Mouse (Mus musculus) midbrain, embryonic 16.5 days (tissue): Measurements from ENCODE around the gene Padi2. TPM values are rescaled to one million over a fixed set of nuclear protein-coding genes. Genes with fewer than 3 reads are reported as not detected.

Source experiments
- ATAC-seq: fragments of 200-750 bp; cut with Nextera tagmentation; 2 replicates; pipeline ENCODE4 v1.8.0; 2017; ENCODE audit warnings: moderate TSS enrichment
- H3K27ac ChIP-seq: fragments of 300-500 bp; sonication (generic); 2 replicates; pipeline ENCODE4 v1.5.1; 2014; ENCODE audit warnings: mild to moderate bottlenecking, low read length, mixed read lengths
- H3K27me3 ChIP-seq: fragments of 300-500 bp; sonication (generic); 2 replicates; pipeline ENCODE4 v1.6.1; 2014; ENCODE audit warnings: low read depth, low read length, mixed read lengths; ENCODE audit not compliant: control insufficient read depth, insufficient read depth
- H3K36me3 ChIP-seq: fragments of 300-500 bp; sonication (generic); 2 replicates; pipeline ENCODE4 v1.6.1; 2014; ENCODE audit warnings: mild to moderate bottlenecking, low read length, moderate library complexity, mixed read lengths; ENCODE audit not compliant: control insufficient read depth, insufficient read depth
- H3K4me1 ChIP-seq: fragments of 300-500 bp; sonication (generic); 2 replicates; pipeline ENCODE4 v1.6.1; 2014; ENCODE audit warnings: mild to moderate bottlenecking, low read length, mixed read lengths; ENCODE audit not compliant: control insufficient read depth, insufficient read depth
- H3K4me2 ChIP-seq: fragments of 300-500 bp; sonication (generic); 2 replicates; pipeline ENCODE4 v1.6.1; 2014; ENCODE audit warnings: mild to moderate bottlenecking, low read length, mixed read lengths
- H3K4me3 ChIP-seq: fragments of 300-500 bp; sonication (generic); 2 replicates; pipeline ENCODE4 v1.5.1; 2014; ENCODE audit warnings: low read depth, mild to moderate bottlenecking, low read length, moderate library complexity, mixed read lengths
- H3K9ac ChIP-seq: fragments of 300-500 bp; sonication (generic); 2 replicates; pipeline ENCODE4 v1.6.1; 2014; ENCODE audit warnings: low read depth, low read length, mixed read lengths
- H3K9me3 ChIP-seq: fragments of 300-500 bp; sonication (generic); replicated peaks from 2 replicates; pipeline ENCODE4 v1.6.1; 2014; ENCODE audit warnings: mild to moderate bottlenecking, low read length, mixed read lengths; ENCODE audit not compliant: control insufficient read depth, poor library complexity, severe bottlenecking
- WGBS: fragments of 180-500 bp; shearing (Covaris S2); extraction: QIAGEN DNeasy Blood & Tissue Kit; methylation state at CpG from one replicate; pipeline ENCODE4 v1.1.7; 2014; 5-methylcytosine and 5-hydroxymethylcytosine counted together
- polyA plus RNA-seq: library from polyadenylated mRNA; unstranded; fragments of >200 nt; fragmentation: Nextera tagmentation; extraction: Ambion mirVana; gene quantifications from 2 replicates; pipeline ENCODE4 v1.2.1, GENCODE M21; 2015

Gene Padi2
- polyA plus RNA-seq, 1 experiment from 2014 or later, result 2.8 TPM

- no peak overlapping the region for H3K9ac ChIP-seq
- 84% methylated on average over 8 of the region's 8 CpGs for WGBS
- H3K9me3 ChIP-seq, result no peaks in the 10 kb centered on the region
- H3K27ac ChIP-seq, result no peak overlapping the region
- H3K4me1 ChIP-seq, result peaks cover 8% of the 10 kb centered on the region
- H3K4me3 ChIP-seq, result no peak overlapping the region
- H3K36me3 ChIP-seq, result no peaks in the 10 kb centered on the region
- H3K4me2 ChIP-seq, result no peak overlapping the region
- ATAC-seq, result no peak
- H3K27me3 ChIP-seq, result peaks cover 3% of the 10 kb centered on the region
Measured at GRCm38 (mm10) chr4:140869945-140870344, 36.2 kb upstream of the Padi2 start.

DNA sequence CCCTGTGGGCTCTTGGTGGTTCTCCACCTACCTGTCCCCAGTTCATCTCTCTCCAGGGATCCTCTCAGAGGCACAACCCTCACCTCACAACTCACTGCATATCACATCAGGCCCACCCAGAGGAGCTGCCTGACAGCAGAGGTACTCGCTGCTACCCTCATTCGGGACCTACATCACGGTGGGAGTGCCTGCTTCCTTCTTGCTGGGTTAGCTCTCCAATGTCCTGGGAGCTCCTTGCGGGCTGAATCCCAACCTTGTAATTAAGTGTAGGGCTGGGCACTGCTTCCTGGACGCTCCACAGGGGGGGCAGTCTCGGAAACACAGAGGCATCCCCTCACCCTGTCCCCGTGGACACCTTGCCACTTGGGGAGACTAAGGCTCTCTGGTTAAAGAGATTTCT lies 35.3 kb upstream of the Padi2 start:
- no peak overlapping the region for H3K4me3 ChIP-seq
- ATAC-seq, result no peak
- no peak overlapping the region for H3K4me2 ChIP-seq
- no peaks in the 10 kb centered on the region for H3K36me3 ChIP-seq
- peaks cover 8% of the 10 kb centered on the region for H3K4me1 ChIP-seq
- H3K27ac ChIP-seq, result no peak overlapping the region
- WGBS, result 83% methylated on average over 7 of the region's 7 CpGs
- no peaks in the 10 kb centered on the region for H3K9me3 ChIP-seq
- peaks cover 3% of the 10 kb centered on the region for H3K27me3 ChIP-seq
- H3K9ac ChIP-seq, result no peak overlapping the region

DNA sequence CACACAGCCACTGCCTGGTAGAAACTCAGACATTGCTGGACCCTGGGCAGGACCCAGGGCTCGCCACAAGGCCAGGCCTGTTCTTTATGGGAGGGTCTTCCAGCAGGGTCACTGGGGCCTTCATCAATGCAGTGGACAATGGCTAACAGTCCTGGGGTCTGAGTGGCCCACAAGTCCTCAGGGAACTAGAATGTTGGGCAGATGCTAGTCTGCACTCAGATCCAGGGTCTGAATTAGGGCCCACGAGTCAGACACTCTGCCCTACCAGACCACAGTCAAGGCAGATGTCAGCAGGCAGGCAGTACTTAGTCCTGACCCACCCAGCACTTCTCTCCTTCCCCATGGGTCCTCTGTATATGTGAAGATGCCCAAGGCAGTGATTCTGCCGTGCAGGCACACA lies 34.8 kb upstream of the Padi2 start:
- ATAC-seq, result no peak
- no peak overlapping the region for H3K4me3 ChIP-seq
- H3K36me3 ChIP-seq, result no peaks in the 10 kb centered on the region
- H3K4me2 ChIP-seq, result no peak overlapping the region
- no peak overlapping the region for H3K27ac ChIP-seq
- H3K27me3 ChIP-seq, result peaks cover 3% of the 10 kb centered on the region
- WGBS, result 89% methylated on average over 3 of the region's 3 CpGs
- peaks cover 8% of the 10 kb centered on the region for H3K4me1 ChIP-seq
- H3K9ac ChIP-seq, result no peak overlapping the region
- no peaks in the 10 kb centered on the region for H3K9me3 ChIP-seq

DNA sequence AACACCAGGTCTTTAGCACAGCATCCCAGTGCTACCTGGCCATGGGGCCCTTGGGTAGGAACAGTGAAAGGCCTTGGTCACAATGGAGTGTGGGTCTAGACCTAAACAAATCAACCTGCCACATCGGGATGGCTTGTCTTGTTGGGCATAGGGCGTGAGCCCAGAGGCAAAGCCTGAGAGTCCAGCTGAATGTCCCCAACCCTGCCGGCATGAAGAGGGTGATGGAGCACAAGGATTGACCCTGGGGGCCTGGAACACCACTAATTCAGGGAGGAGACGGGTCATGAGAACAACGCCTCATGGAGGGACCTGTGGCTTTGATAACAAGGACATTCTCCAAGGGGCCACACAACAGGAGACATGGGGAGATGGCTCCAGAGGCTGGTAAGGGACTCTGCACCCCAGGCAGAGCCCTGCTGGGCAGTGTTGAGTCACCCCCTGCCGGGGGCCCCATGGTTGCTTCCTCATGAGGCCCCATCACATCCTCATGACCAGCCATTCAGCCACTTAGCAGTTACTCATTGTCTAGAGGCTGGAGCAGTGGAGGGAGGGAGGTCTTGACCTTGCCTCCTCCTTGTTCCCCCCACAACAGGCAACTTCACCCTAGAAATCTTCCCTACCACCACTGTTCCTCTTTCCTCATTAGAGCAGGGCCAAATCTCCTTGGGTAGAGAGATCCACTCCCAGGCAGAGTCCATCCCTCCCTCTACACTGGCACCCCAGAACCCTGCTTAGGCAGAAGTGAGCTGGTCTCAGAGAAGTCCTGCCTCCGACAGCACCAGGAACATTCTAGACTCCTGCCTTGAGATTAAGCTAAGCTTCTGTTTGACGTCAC lies 34.1 kb upstream of the Padi2 start:
- Histone ChIP-seq H3K9me3 (no peaks in the 10 kb centered on the region), H3K4me2 (no peak overlapping the region), H3K27ac (no peak overlapping the region), H3K36me3 (no peaks in the 10 kb centered on the region), H3K9ac (no peak overlapping the region), H3K4me3 (no peak overlapping the region), H3K27me3 (peaks cover 3% of the 10 kb centered on the region), H3K4me1 (peaks cover 8% of the 10 kb centered on the region)
- ATAC-seq, result no peak
- WGBS, result 89% methylated on average over 8 of the region's 8 CpGs

- Histone ChIP-seq H3K27ac (no peak overlapping the region), H3K9me3 (no peaks in the 10 kb centered on the region), H3K4me1 (peaks cover 8% of the 10 kb centered on the region), H3K4me2 (no peak overlapping the region), H3K36me3 (no peaks in the 10 kb centered on the region), H3K9ac (no peak overlapping the region), H3K4me3 (no peak overlapping the region), H3K27me3 (peaks cover 3% of the 10 kb centered on the region)
- WGBS, result 91% methylated on average over 5 of the region's 5 CpGs
- no peak for ATAC-seq
Measured at GRCm38 (mm10) chr4:140872686-140872992, 33.5 kb upstream of the Padi2 start.

GRCm38 (mm10) chr4:140873011-140873410 lies 33.1 kb upstream of the Padi2 start:
- Histone ChIP-seq H3K36me3 (no peaks in the 10 kb centered on the region), H3K4me2 (no peak overlapping the region), H3K9me3 (no peaks in the 10 kb centered on the region), H3K4me1 (peaks cover 8% of the 10 kb centered on the region), H3K9ac (no peak overlapping the region), H3K4me3 (no peak overlapping the region), H3K27ac (no peak overlapping the region), H3K27me3 (peaks cover 3% of the 10 kb centered on the region)
- WGBS, result 78% methylated on average over 11 of the region's 11 CpGs
- ATAC-seq, result no peak

- no peaks in the 10 kb centered on the region for H3K36me3 ChIP-seq
- 92% methylated on average over 8 of the region's 8 CpGs for WGBS
- H3K4me3 ChIP-seq, result no peak overlapping the region
- H3K27ac ChIP-seq, result no peak overlapping the region
- H3K9ac ChIP-seq, result no peak overlapping the region
- no peak for ATAC-seq
- no peaks in the 10 kb centered on the region for H3K27me3 ChIP-seq
- H3K4me2 ChIP-seq, result no peak overlapping the region
- H3K9me3 ChIP-seq, result no peaks in the 10 kb centered on the region
- H3K4me1 ChIP-seq, result no peaks in the 10 kb centered on the region
Measured at GRCm38 (mm10) chr4:140876161-140876560, 30.0 kb upstream of the Padi2 start.

DNA sequence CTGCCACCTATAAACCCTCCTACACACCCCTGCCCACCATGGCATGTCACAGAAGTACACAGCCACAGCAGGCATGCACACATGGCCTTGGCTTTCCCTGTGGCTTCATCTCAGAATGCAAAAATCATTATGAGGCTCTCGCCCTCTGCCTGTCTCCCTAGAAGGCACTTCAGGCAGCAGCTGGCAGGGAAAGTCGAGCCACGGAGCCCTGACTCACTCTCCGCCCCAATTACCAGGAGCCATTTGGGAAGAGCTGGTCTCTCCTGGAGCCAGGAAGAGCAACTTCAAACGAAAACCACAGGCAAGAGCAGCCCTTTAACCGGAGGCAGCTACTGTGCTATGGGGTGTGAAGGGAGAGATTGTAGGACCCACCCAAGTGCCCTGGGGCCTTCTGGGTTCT lies 29.5 kb upstream of the Padi2 start:
- WGBS, result 73% methylated on average over 6 of the region's 6 CpGs
- no peak overlapping the region for H3K4me3 ChIP-seq
- no peak for ATAC-seq

GRCm38 (mm10) chr4:140877441-140877840 lies 28.7 kb upstream of the Padi2 start:
- Histone ChIP-seq H3K36me3 (no peaks in the 10 kb centered on the region), H3K27me3 (no peaks in the 10 kb centered on the region), H3K9me3 (no peaks in the 10 kb centered on the region), H3K4me2 (no peak overlapping the region), H3K27ac (no peak overlapping the region), H3K4me1 (no peaks in the 10 kb centered on the region), H3K4me3 (no peak overlapping the region), H3K9ac (no peak overlapping the region)
- ATAC-seq, result no peak
- 67% methylated on average over 9 of the region's 9 CpGs for WGBS

More for the DNA sequence above, 29.5 kb upstream of the Padi2 start:
- H3K27me3 ChIP-seq, result no peaks in the 10 kb centered on the region
- no peaks in the 10 kb centered on the region for H3K9me3 ChIP-seq
- H3K4me1 ChIP-seq, result no peaks in the 10 kb centered on the region
- no peak overlapping the region for H3K9ac ChIP-seq
- H3K36me3 ChIP-seq, result no peaks in the 10 kb centered on the region
- H3K4me2 ChIP-seq, result no peak overlapping the region
- H3K27ac ChIP-seq, result no peak overlapping the region
